Mouse (Mus musculus) heart, embryonic 16.5 days (tissue): Measurements from ENCODE around the gene Siglecg. TPM values are rescaled to one million over a fixed set of nuclear protein-coding genes. Genes with fewer than 3 reads are reported as not detected.

ENCODE experiments used
- ATAC-seq: fragments of 200-750 bp; cut with Nextera tagmentation; replicated peaks from 2 replicates; pipeline ENCODE4 v1.8.0; 2017; ENCODE audit warnings: moderate number of reproducible peaks; ENCODE audit not compliant: insufficient read depth, low FRiP score; ENCODE audit errors: extremely low read depth
- H3K27ac ChIP-seq: fragments of 300-500 bp; sonication (generic); 2 replicates; pipeline ENCODE4 v1.5.1; 2014; ENCODE audit warnings: mild to moderate bottlenecking, low read length, control low read depth, moderate library complexity
- H3K27me3 ChIP-seq: fragments of 300-500 bp; sonication (generic); 2 replicates; pipeline ENCODE4 v1.6.1; 2014; ENCODE audit warnings: low read length, mixed read lengths; ENCODE audit not compliant: control insufficient read depth, insufficient read depth
- H3K36me3 ChIP-seq: fragments of 300-500 bp; sonication (generic); 2 replicates; pipeline ENCODE4 v1.6.1; 2014; ENCODE audit not compliant: control insufficient read depth, insufficient read depth
- H3K4me1 ChIP-seq: fragments of 300-500 bp; sonication (generic); 2 replicates; pipeline ENCODE4 v1.6.1; 2014; ENCODE audit warnings: low read length, mixed read lengths; ENCODE audit not compliant: control insufficient read depth, insufficient read depth
- H3K4me2 ChIP-seq: fragments of 300-500 bp; sonication (generic); 2 replicates; pipeline ENCODE4 v1.6.1; 2014; ENCODE audit warnings: low read depth, mild to moderate bottlenecking, control low read depth, low read length
- H3K4me3 ChIP-seq: fragments of 300-500 bp; sonication (generic); 2 replicates; pipeline ENCODE4 v1.5.1; 2014; ENCODE audit warnings: mild to moderate bottlenecking, control low read depth, low read length
- H3K9ac ChIP-seq: fragments of 300-500 bp; sonication (generic); 2 replicates; pipeline ENCODE4 v1.6.1; 2014; ENCODE audit warnings: low read length, control low read depth
- H3K9me3 ChIP-seq: fragments of 300-500 bp; sonication (generic); replicated peaks from 2 replicates; pipeline ENCODE4 v1.6.1; 2016; ENCODE audit warnings: low read length; ENCODE audit not compliant: control insufficient read depth
- WGBS: fragments of 180-500 bp; shearing (Covaris S2); extraction: QIAGEN DNeasy Blood & Tissue Kit; methylation state at CpG from one replicate; pipeline ENCODE4 v1.1.7; 2014; 5-methylcytosine and 5-hydroxymethylcytosine counted together
- polyA plus RNA-seq: library from polyadenylated mRNA; unstranded; fragments of >200 nt; fragmentation: Nextera tagmentation; extraction: Ambion mirVana; gene quantifications from 2 replicates; pipeline ENCODE4 v1.2.1, GENCODE M21; 2015

Siglecg gene
- polyA plus RNA-seq, 1 experiment from 2014 or later = 0.17 TPM

DNA sequence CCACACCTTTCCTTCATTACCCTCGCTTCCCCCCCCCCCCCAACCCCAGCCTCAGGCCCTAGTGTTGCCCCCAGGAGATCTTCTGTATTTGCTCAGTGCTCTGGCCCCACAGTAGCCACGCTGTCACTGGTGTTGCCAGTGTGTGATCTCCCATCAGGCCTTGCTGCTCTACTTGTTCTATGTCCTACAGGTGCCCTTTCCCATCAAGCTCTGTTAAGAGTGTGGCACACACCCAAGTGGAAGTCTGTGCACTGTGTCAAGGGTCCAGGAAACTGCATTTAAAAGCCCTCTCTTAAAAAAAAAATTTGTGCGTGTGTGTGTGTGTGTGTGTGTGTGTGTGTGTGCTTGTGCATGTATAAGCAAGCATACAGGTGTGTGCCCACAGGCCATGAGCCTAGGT is 40.2 kb downstream of the Siglecg start:
- H3K27ac ChIP-seq = peak overlapping the region; percentile 57

GRCm38 (mm10) chr7:43449811-43450210 is 41.8 kb downstream of the Siglecg start:
- no peaks in the 10 kb centered on the region for H3K27me3 ChIP-seq

More for the DNA sequence above, 40.2 kb downstream of the Siglecg start:
- peaks cover 34% of the 10 kb centered on the region for H3K4me1 ChIP-seq
- WGBS = 75% methylated on average over 3 of the region's 3 CpGs
- no peak overlapping the region for H3K4me3 ChIP-seq
- H3K36me3 ChIP-seq = peaks cover 20% of the 10 kb centered on the region
- no peaks in the 10 kb centered on the region for H3K9me3 ChIP-seq
- H3K9ac ChIP-seq = no peak overlapping the region
- no peak for ATAC-seq
- H3K27me3 ChIP-seq = no peaks in the 10 kb centered on the region
- 0 out of 2 replicates have a peak overlapping the region, but pooled peaks have one; percentile 13 for H3K4me2 ChIP-seq

GRCm38 (mm10) chr7:43451726-43452125 is 43.7 kb downstream of the Siglecg start:
- H3K36me3 ChIP-seq = peaks cover 49% of the 10 kb centered on the region

More at GRCm38 (mm10) chr7:43449811-43450210, 41.8 kb downstream of the Siglecg start:
- no peak overlapping the region for H3K4me3 ChIP-seq
- WGBS = 95% methylated on average over 2 of the region's 2 CpGs
- no peak overlapping the region for H3K9ac ChIP-seq
- peaks cover 29% of the 10 kb centered on the region for H3K4me1 ChIP-seq
- H3K36me3 ChIP-seq = peaks cover 34% of the 10 kb centered on the region
- no peak overlapping the region for H3K4me2 ChIP-seq
- H3K9me3 ChIP-seq = no peaks in the 10 kb centered on the region
- peak overlapping the region; percentile 64 for H3K27ac ChIP-seq
- no peak for ATAC-seq

GRCm38 (mm10) chr7:43452609-43453008 is 44.6 kb downstream of the Siglecg start:
- ATAC-seq = no peak
- H3K36me3 ChIP-seq = peaks cover 56% of the 10 kb centered on the region
- 45% methylated on average over 4 of the region's 4 CpGs for WGBS

More at GRCm38 (mm10) chr7:43451726-43452125, 43.7 kb downstream of the Siglecg start:
- ATAC-seq = no peak
- no peak overlapping the region for H3K27ac ChIP-seq
- H3K27me3 ChIP-seq = no peaks in the 10 kb centered on the region
- 95% methylated on average over 11 of the region's 11 CpGs for WGBS
- H3K9ac ChIP-seq = no peak overlapping the region
- peaks cover 26% of the 10 kb centered on the region for H3K4me1 ChIP-seq
- H3K9me3 ChIP-seq = no peaks in the 10 kb centered on the region
- no peak overlapping the region for H3K4me3 ChIP-seq
- H3K4me2 ChIP-seq = no peak overlapping the region

GRCm38 (mm10) chr7:43453599-43454355 is 45.8 kb downstream of the Siglecg start:
- H3K9me3 ChIP-seq = no peaks in the 10 kb centered on the region
- H3K4me1 ChIP-seq = peaks cover 12% of the 10 kb centered on the region
- no peaks in the 10 kb centered on the region for H3K27me3 ChIP-seq
- peaks cover 58% of the 10 kb centered on the region for H3K36me3 ChIP-seq
- WGBS = 81% methylated on average over 14 of the region's 14 CpGs
- no peak overlapping the region for H3K4me3 ChIP-seq
- no peak overlapping the region for H3K9ac ChIP-seq
- no peak overlapping the region for H3K4me2 ChIP-seq
- ATAC-seq = no peak
- no peak overlapping the region for H3K27ac ChIP-seq

More at GRCm38 (mm10) chr7:43452609-43453008, 44.6 kb downstream of the Siglecg start:
- Histone ChIP-seq H3K4me2 (no peak overlapping the region), H3K27ac (no peak overlapping the region), H3K4me3 (no peak overlapping the region), H3K27me3 (no peaks in the 10 kb centered on the region), H3K9me3 (no peaks in the 10 kb centered on the region), H3K4me1 (peaks cover 22% of the 10 kb centered on the region), H3K9ac (no peak overlapping the region)

DNA sequence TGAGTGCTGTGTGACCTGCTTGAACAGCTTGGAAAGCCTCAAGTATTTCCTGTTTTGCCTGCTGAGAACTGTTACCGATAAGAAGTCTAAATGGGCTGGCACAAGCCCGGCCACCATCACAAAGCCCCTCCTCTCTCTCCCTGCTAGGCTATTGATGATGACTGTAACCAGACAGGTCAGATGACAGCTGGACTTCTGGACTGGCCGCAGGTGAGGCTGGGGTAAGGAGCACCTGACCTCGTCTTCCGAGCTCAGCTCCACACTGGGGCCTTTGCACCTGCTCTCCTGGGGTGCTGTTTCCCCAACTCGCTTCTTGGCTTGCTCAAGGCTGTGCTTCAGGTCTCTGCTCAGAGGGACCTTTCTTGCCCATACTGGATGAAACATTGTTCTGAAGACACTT is 46.4 kb downstream of the Siglecg start:
- no peak overlapping the region for H3K4me2 ChIP-seq
- H3K4me3 ChIP-seq = no peak overlapping the region
- no peak overlapping the region for H3K27ac ChIP-seq
- no peaks in the 10 kb centered on the region for H3K9me3 ChIP-seq
- WGBS = 81% methylated on average over 6 of the region's 6 CpGs
- H3K4me1 ChIP-seq = peaks cover 6% of the 10 kb centered on the region
- no peak for ATAC-seq
- no peak overlapping the region for H3K9ac ChIP-seq
- peaks cover 58% of the 10 kb centered on the region for H3K36me3 ChIP-seq
- no peaks in the 10 kb centered on the region for H3K27me3 ChIP-seq

DNA sequence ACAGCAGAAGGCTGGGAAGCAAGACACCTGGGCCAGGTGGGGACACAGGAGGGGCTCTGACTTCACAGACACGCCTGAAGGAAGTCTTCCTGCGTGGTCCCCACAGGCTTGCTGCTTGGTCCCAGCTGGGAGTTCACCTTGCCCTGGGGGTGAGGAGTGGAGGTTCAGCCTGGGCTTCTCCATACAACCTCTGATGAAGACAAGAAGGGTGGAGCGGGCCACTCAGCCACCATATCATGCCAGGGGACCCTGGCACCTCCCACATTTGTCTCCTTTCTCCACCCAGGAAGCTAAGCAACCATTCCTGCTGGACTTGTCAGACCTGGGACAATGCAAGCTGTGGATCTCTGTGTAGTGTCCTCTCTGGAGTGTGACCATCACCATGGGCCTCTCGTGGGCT is 54.8 kb downstream of the Siglecg start, which contains the start of gene Vsig10l:
Gene Vsig10l (plus strand): TSS at position 301 of the 400 bp plus-strand sequence.
- Histone ChIP-seq H3K27ac (no peak within 1 kb of the TSS), H3K9ac (no peak within 1 kb of the TSS), H3K9me3 (no peaks in the 10 kb centered on the region), H3K36me3 (peaks cover 2% of the 10 kb centered on the region; the same call in 1 of the 2 replicates), H3K4me1 (peaks cover 12% of the 10 kb centered on the region), H3K27me3 (peaks cover 8% of the 10 kb centered on the region; the same call in 1 of the 2 replicates), H3K4me2 (no peak within 1 kb of the TSS), H3K4me3 (no peak within 1 kb of the TSS)
- ATAC-seq = no peak
- WGBS = 56% methylated on average over 4 of the region's 4 CpGs

DNA sequence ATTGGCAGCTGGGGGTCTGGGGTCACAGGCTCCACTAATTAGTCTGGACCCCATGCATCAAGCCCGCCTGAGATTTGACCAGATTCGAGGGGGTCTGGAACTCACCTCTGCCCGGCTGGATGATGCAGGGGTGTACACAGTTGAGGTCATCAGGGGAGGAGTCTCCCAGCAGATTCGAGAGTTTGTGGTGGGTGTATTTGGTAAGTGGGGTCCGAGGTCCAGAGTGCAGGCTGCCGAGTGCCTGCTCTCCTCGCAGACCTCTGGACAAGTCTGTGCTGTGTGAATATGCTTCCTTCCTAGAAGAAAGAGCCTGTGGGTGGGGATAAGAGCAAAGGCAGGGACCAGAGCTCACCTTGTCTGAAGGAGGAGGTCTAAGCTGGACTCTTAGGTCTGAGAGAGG is 56.0 kb downstream of the Siglecg start:
- peaks cover 12% of the 10 kb centered on the region for H3K4me1 ChIP-seq
- no peak overlapping the region for H3K4me2 ChIP-seq
- no peak for ATAC-seq
- peaks cover 8% of the 10 kb centered on the region; the same call in 1 of the 2 replicates for H3K27me3 ChIP-seq
- H3K4me3 ChIP-seq = no peak overlapping the region
- peaks cover 4% of the 10 kb centered on the region; the same call in 1 of the 2 replicates for H3K36me3 ChIP-seq
- no peak overlapping the region for H3K9ac ChIP-seq
- WGBS = 78% methylated on average over 7 of the region's 7 CpGs
- no peaks in the 10 kb centered on the region for H3K9me3 ChIP-seq
- H3K27ac ChIP-seq = no peak overlapping the region

DNA sequence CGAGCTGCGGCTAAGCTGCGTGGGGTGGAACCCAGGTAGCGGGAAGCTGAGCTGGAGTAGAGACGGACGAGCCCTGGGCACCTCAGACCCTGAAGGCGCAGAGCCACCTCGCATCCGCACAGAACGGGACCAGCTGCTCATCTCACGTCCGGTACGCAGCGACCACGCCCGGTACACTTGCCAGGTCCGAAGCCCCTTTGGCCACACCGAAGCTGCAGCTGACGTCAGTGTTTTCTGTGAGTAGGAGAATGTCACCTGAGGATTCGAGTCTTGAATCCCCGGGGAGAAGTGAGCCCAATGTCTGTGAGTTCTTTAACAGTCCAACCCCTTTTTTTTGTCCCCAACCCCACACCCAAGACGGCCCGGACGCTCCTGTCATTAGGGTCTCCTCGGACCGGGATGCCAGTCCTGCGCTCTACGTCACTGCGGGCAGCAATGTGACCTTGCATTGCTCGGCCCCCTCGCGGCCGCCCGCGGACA is 56.9 kb downstream of the Siglecg start:
- Histone ChIP-seq H3K4me2 (peak overlapping the region; percentile 72), H3K9me3 (no peaks in the 10 kb centered on the region), H3K27ac (no peak overlapping the region), H3K9ac (peak overlapping the region; percentile 68), H3K4me3 (peak overlapping the region; percentile 61), H3K36me3 (peaks cover 4% of the 10 kb centered on the region; the same call in 1 of the 2 replicates), H3K4me1 (peaks cover 10% of the 10 kb centered on the region), H3K27me3 (peaks cover 8% of the 10 kb centered on the region; the same call in 1 of the 2 replicates)
- WGBS = 8% methylated on average over 35 of the region's 35 CpGs
- ATAC-seq = no peak; the same call in 1 of the 2 replicates
